Mouse (Mus musculus): ENCODE data around the gene Irf5.

DNA sequence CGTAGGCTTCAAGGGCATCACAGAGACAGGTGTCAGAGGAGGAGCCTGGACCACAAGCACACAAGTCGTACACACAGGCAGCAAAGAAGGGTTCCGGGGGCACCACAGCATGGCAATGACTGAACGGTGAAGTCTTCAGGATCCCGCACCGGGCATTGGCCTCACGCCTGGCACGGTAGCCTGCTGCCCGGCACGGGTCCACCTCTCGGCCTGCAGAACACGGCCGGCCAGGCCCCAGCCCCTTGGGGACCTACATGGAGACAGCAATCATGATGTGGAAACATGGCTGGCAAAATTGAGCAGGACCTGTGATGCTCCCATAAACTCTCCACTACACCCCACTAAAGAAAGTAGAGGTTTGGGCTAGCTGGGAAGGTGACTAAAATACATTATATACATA, 43.7 kb upstream of the Irf5 start:
- TF ChIP-seq CTCF (IDR thresholded peaks at IDR 0.05; ENCODE audit: low read depth), result no peak
- TF ChIP-seq EP300 (optimal IDR thresholded peaks at IDR 0.05), result no peak
